Mouse (Mus musculus): ENCODE measurements around the gene Cpn1.

GRCm38 (mm10) chr19:43957402-43957801 is 29.0 kb downstream of the Cpn1 start:
- no peak for TF ChIP-seq EP300 (IDR thresholded peaks at IDR 0.05; ENCODE audit: low read length)
- TF ChIP-seq CTCF (conservative IDR thresholded peaks at IDR 0.05 in 1 of 2, IDR thresholded peaks at IDR 0.05 in 1 of 2; ENCODE audit: low read depth in 2 of 2, low read length in 2 of 2), result no peak
- no peak for TF ChIP-seq MEF2A (IDR thresholded peaks at IDR 0.05; ENCODE audit: borderline replicate concordance, low read depth, low read length)
- no peak for TF ChIP-seq GABPA (IDR thresholded peaks at IDR 0.05; ENCODE audit: insufficient replicate concordance, low read depth, low read length)
- no peak for TF ChIP-seq ETS1 (conservative IDR thresholded peaks at IDR 0.05; ENCODE audit: low read depth, low read length)
- TF ChIP-seq POLR2A (IDR thresholded peaks at IDR 0.05; ENCODE audit: low read depth, low read length), result no peak
- TF ChIP-seq MAX (IDR thresholded peaks at IDR 0.05; ENCODE audit: low read length), result no peak
- TF ChIP-seq HCFC1 (IDR thresholded peaks at IDR 0.05; ENCODE audit: low read depth, low read length), result no peak

Data from CH12.LX (cell line).